In the genomic region with DNA sequence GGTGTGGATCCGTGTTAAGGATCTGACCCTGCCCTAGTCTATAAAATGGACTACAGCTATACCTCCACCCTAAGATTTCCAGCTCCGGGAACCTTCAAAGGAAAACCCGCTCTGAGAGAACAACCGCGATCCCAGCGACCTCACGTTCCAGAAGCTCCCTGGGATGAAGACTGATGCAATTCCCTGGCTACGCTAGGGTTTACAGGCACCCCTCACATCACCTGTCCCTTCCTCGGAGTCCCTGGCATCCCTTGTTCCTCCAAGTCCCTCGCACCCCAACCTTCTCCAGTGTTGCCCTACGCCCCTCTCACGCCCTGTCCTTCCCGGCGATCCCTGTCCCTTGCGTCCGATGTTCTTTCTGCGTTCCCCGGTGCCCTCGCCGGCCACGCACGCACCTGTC, we compare ENCODE assay signal across 7 mouse cellular contexts. TPM values are rescaled to one million over a fixed set of nuclear protein-coding genes. Genes with fewer than 3 reads are reported as not detected.
DNase-seq lines count a peak whose midpoint lies in the region; ATAC-seq lines count a peak whose summit lies in the region.

No protein-coding gene starts in this region.

- H3K9me3 ChIP-seq in neural tube, embryonic 11.5 days (ENCODE audit: control insufficient read depth, low read length), result no peaks in the 10 kb centered on the region
- no peaks in the 10 kb centered on the region for H3K9me3 ChIP-seq in embryonic facial prominence, embryonic 12.5 days
- H3K9me3 ChIP-seq in limb, embryonic 11.5 days (ENCODE audit: control insufficient read depth, low read length), result no peaks in the 10 kb centered on the region
- no peaks in the 10 kb centered on the region for H3K9me3 ChIP-seq in stomach, embryonic 15.5 days

- peaks cover 16% of the 10 kb centered on the region for H3K4me1 ChIP-seq in neural tube, embryonic 11.5 days (ENCODE audit: control insufficient read depth, insufficient read depth, low read length)
- H3K4me1 ChIP-seq in embryonic facial prominence, embryonic 12.5 days, result peaks cover 13% of the 10 kb centered on the region
- peaks cover 10% of the 10 kb centered on the region for H3K4me1 ChIP-seq in limb, embryonic 11.5 days (ENCODE audit: control insufficient read depth, insufficient read depth, low read length)
- peaks cover 14% of the 10 kb centered on the region for H3K4me1 ChIP-seq in stomach, embryonic 15.5 days

- ATAC-seq in neural tube, embryonic 11.5 days (ENCODE audit: insufficient read depth, low FRiP score, low TSS enrichment), result peak; percentile 28; the same call in 1 of the 2 replicates
- no peak for ATAC-seq in embryonic facial prominence, embryonic 12.5 days (ENCODE audit: insufficient number of reproducible peaks, insufficient read depth, low FRiP score, low TSS enrichment)
- ATAC-seq in limb, embryonic 11.5 days (ENCODE audit: insufficient number of reproducible peaks, low FRiP score, low TSS enrichment, low read depth), result peak; percentile 7; the same call in 1 of the 2 replicates
- ATAC-seq in stomach, embryonic 15.5 days (ENCODE audit: insufficient read depth, low FRiP score, low read depth), result 0 out of 2 replicates have a peak, but pooled peaks have one; percentile 0

- no peak for DNase-seq in neural tube, embryonic 11.5 days (ENCODE audit: low spot score)
- DNase-seq in neural tube, embryonic 10.5 days (ENCODE audit: extremely low spot score, low spot score), result no peak
- no peak for DNase-seq in limb, embryonic 11.5 days (ENCODE audit: low spot score)
- no peak for DNase-seq in retina, embryonic 14.5 days (ENCODE audit: low spot score)
- DNase-seq in gastrocnemius, adult 18-20 months (ENCODE audit: low spot score), result no peak

- H3K4me3 ChIP-seq in neural tube, embryonic 11.5 days (ENCODE audit: low read depth, low read length), result peak overlapping the region; percentile 86
- H3K4me3 ChIP-seq in embryonic facial prominence, embryonic 12.5 days, result peak overlapping the region; percentile 95
- H3K4me3 ChIP-seq in limb, embryonic 11.5 days (ENCODE audit: low read depth, low read length), result peak overlapping the region; percentile 89
- peak overlapping the region; percentile 91 for H3K4me3 ChIP-seq in stomach, embryonic 15.5 days (replicated peaks)

- H3K27ac ChIP-seq in neural tube, embryonic 11.5 days (ENCODE audit: low read depth, low read length), result 0 out of 2 replicates have a peak overlapping the region, but pooled peaks have one; percentile 44
- H3K27ac ChIP-seq in embryonic facial prominence, embryonic 12.5 days, result peak overlapping the region; percentile 82
- peak overlapping the region; percentile 56; the same call in 1 of the 2 replicates for H3K27ac ChIP-seq in limb, embryonic 11.5 days (replicated peaks; ENCODE audit: low read depth, low read length)
- peak overlapping the region; percentile 83 for H3K27ac ChIP-seq in stomach, embryonic 15.5 days

- peak overlapping the region; percentile 93 for H3K4me2 ChIP-seq in neural tube, embryonic 11.5 days (ENCODE audit: low read depth)
- H3K4me2 ChIP-seq in embryonic facial prominence, embryonic 12.5 days (replicated peaks), result peak overlapping the region; percentile 90
- peak overlapping the region; percentile 86 for H3K4me2 ChIP-seq in limb, embryonic 11.5 days (ENCODE audit: low read depth, severe bottlenecking)
- H3K4me2 ChIP-seq in stomach, embryonic 15.5 days, result peak overlapping the region; percentile 87

- no peaks in the 10 kb centered on the region for H3K27me3 ChIP-seq in neural tube, embryonic 11.5 days (ENCODE audit: control insufficient read depth, insufficient read depth, low read length)
- no peaks in the 10 kb centered on the region for H3K27me3 ChIP-seq in embryonic facial prominence, embryonic 12.5 days
- H3K27me3 ChIP-seq in limb, embryonic 11.5 days (ENCODE audit: control insufficient read depth, insufficient read depth, low read length), result no peaks in the 10 kb centered on the region
- no peaks in the 10 kb centered on the region for H3K27me3 ChIP-seq in stomach, embryonic 15.5 days (replicated peaks)

- peak overlapping the region; percentile 87 for H3K9ac ChIP-seq in neural tube, embryonic 11.5 days (ENCODE audit: low read length)
- H3K9ac ChIP-seq in embryonic facial prominence, embryonic 12.5 days, result peak overlapping the region; percentile 93
- H3K9ac ChIP-seq in limb, embryonic 11.5 days (ENCODE audit: low read length), result peak overlapping the region; percentile 84
- H3K9ac ChIP-seq in stomach, embryonic 15.5 days, result peak overlapping the region; percentile 89

- peaks cover 7% of the 10 kb centered on the region for H3K36me3 ChIP-seq in neural tube, embryonic 11.5 days (ENCODE audit: control insufficient read depth, insufficient read depth, low read length)
- H3K36me3 ChIP-seq in embryonic facial prominence, embryonic 12.5 days, result peaks cover 28% of the 10 kb centered on the region
- H3K36me3 ChIP-seq in limb, embryonic 11.5 days (ENCODE audit: control insufficient read depth, insufficient read depth, low read length), result peaks cover 9% of the 10 kb centered on the region; the same call in 1 of the 2 replicates
- H3K36me3 ChIP-seq in stomach, embryonic 15.5 days, result peaks cover 19% of the 10 kb centered on the region

- WGBS in neural tube, embryonic 11.5 days, result under 1% methylated on average over 22 of the region's 22 CpGs
- WGBS in embryonic facial prominence, embryonic 12.5 days, result under 1% methylated on average over 22 of the region's 22 CpGs
- under 1% methylated on average over 22 of the region's 22 CpGs for WGBS in limb, embryonic 11.5 days
- under 1% methylated on average over 22 of the region's 22 CpGs for WGBS in stomach, embryonic 15.5 days

RNA-seq across cellular contexts. Expression of a gene that starts 0.5 kb away (rescaled TPM):
- polyA plus RNA-seq in neural tube, embryonic 11.5 days (2014; fragmentation: Nextera tagmentation; extraction: Ambion mirVana), result 11.5 and 14.5 TPM in 2 replicates
- 21.3 and 22.2 TPM in 2 replicates for polyA plus RNA-seq in embryonic facial prominence, embryonic 12.5 days (2016; fragmentation: Nextera tagmentation; extraction: Ambion mirVana)
- 13.6 and 15.3 TPM in 2 replicates for polyA plus RNA-seq in limb, embryonic 11.5 days (2014; fragmentation: Nextera tagmentation; extraction: Ambion mirVana)
- 20.3 and 20.5 TPM in 2 replicates for polyA plus RNA-seq in stomach, embryonic 15.5 days (2015; fragmentation: Nextera tagmentation; extraction: Ambion mirVana)
- total RNA-seq in gastrocnemius, adult 18-20 months (2021), result 10 to 100 TPM; 12.9 to 14.1 TPM

RNA-seq across cellular contexts. Expression of a gene that starts 41.2 kb away (rescaled TPM):
- polyA plus RNA-seq in neural tube, embryonic 11.5 days (2014; fragmentation: Nextera tagmentation; extraction: Ambion mirVana), result 15.6 and 15.8 TPM in 2 replicates
- polyA plus RNA-seq in embryonic facial prominence, embryonic 12.5 days (2016; fragmentation: Nextera tagmentation; extraction: Ambion mirVana), result 20.4 and 21.5 TPM in 2 replicates
- polyA plus RNA-seq in limb, embryonic 11.5 days (2014; fragmentation: Nextera tagmentation; extraction: Ambion mirVana), result 13.3 and 16.2 TPM in 2 replicates
- polyA plus RNA-seq in stomach, embryonic 15.5 days (2015; fragmentation: Nextera tagmentation; extraction: Ambion mirVana), result 13.8 and 13.9 TPM in 2 replicates
- 10 to 100 TPM; 38.4 to 40.3 TPM for total RNA-seq in gastrocnemius, adult 18-20 months (2021)

RNA-seq across cellular contexts. Expression of a gene that starts 52.7 kb away (rescaled TPM):
- polyA plus RNA-seq in neural tube, embryonic 11.5 days (2014; fragmentation: Nextera tagmentation; extraction: Ambion mirVana), result 0.28 and 0.39 TPM in 2 replicates
- 0.60 and 0.70 TPM in 2 replicates for polyA plus RNA-seq in embryonic facial prominence, embryonic 12.5 days (2016; fragmentation: Nextera tagmentation; extraction: Ambion mirVana)
- 0.21 and 0.53 TPM in 2 replicates for polyA plus RNA-seq in limb, embryonic 11.5 days (2014; fragmentation: Nextera tagmentation; extraction: Ambion mirVana)
- 0.36 and 0.42 TPM in 2 replicates for polyA plus RNA-seq in stomach, embryonic 15.5 days (2015; fragmentation: Nextera tagmentation; extraction: Ambion mirVana)
- total RNA-seq in gastrocnemius, adult 18-20 months (2021), result under 1 TPM; 0.52 to 0.73 TPM
